Mouse (Mus musculus) gastrocnemius, postnatal 36 days (tissue): ENCODE measurements around the gene Mall. TPM values are rescaled to one million over a fixed set of nuclear protein-coding genes. Genes with fewer than 3 reads are reported as not detected.

ENCODE experiments used
- total RNA-seq, 2 experiments: library from RNA; stranded (reverse); gene quantifications; 2 replicates each; pipeline ENCODE4 v1.2.3; 2021

Gene Mall
- total RNA-seq, 2 experiments from 2014 or later, result 1.7 to 2.3 TPM

Other genes starting within 250 kb of the Mall start
- gene Kcnip3, start 207.8 kb downstream of the Mall start, total RNA-seq, result under 1 TPM; 0.18 to 0.49 TPM
- gene Prom2, start 188.5 kb downstream of the Mall start, total RNA-seq, result not detected
- 1 to 10 TPM; 2.1 TPM for gene Zfp661, start 142.8 kb downstream of the Mall start, total RNA-seq
- 10 to 100 TPM; 81.4 to 91.4 TPM for gene Mrps5, start 142.7 kb downstream of the Mall start, total RNA-seq
- gene Mal, start 73.2 kb downstream of the Mall start, total RNA-seq, result 1 to 10 TPM; 1.6 to 4.4 TPM
- 10 to 100 TPM; 19.0 to 23.6 TPM for gene Nphp1, start 59.0 kb upstream of the Mall start, total RNA-seq
- 100 to 1,000 TPM; 105 to 118 TPM for gene Mtln, start 62.6 kb upstream of the Mall start, total RNA-seq
- gene Bub1, start 101.9 kb upstream of the Mall start, total RNA-seq, result under 1 TPM; 0.17 to 0.26 TPM
- under 1 TPM; 0.07 to 0.23 TPM for gene Acoxl, start 108.9 kb upstream of the Mall start, total RNA-seq